14 mouse cellular contexts compared by ENCODE assay signal in genomic region chr8:110663015-110663742, GRCm38 (mm10). TPM values are rescaled to one million over a fixed set of nuclear protein-coding genes. Genes with fewer than 3 reads are reported as not detected.
A peak's percentile ranks its signal among the peaks of the same experiment; 100 is the strongest.
DNase-seq lines count a peak whose midpoint lies in the region; ATAC-seq and TF ChIP-seq lines count a peak whose summit lies in the region.
"Had no signal": no experiment of that assay in that cellular context is flagged by ENCODE, and none has a peak within 500 bp of the region (broad histone marks: within the 10 kb centered on the region; RNA-seq: fewer than 3 reads in every experiment).

No protein-coding gene starts in this region.

- peak overlapping the region; percentile 77 for H3K27ac ChIP-seq in midbrain, embryonic 12.5 days (replicated peaks)
- H3K27ac ChIP-seq in midbrain, embryonic 10.5 days (replicated peaks), result no peak overlapping the region
- peak overlapping the region; percentile 91 for H3K27ac ChIP-seq in forebrain, postnatal 0 days (ENCODE audit: low read depth, low read length)
- peak overlapping the region; percentile 72 for H3K27ac ChIP-seq in neural tube, embryonic 14.5 days (ENCODE audit: low read depth, low read length)
- H3K27ac ChIP-seq in kidney, embryonic 15.5 days, result no peak overlapping the region
- H3K27ac ChIP-seq: heart, embryonic 15.5 days; limb, embryonic 12.5 days; stomach, postnatal 0 days had no signal

- H3K27me3 ChIP-seq in midbrain, embryonic 12.5 days, result no peaks in the 10 kb centered on the region
- H3K27me3 ChIP-seq in midbrain, embryonic 10.5 days (ENCODE audit: low read depth, poor library complexity, severe bottlenecking), result no peaks in the 10 kb centered on the region
- H3K27me3 ChIP-seq in forebrain, postnatal 0 days (ENCODE audit: insufficient read depth, low read length), result no peaks in the 10 kb centered on the region
- H3K27me3 ChIP-seq in neural tube, embryonic 14.5 days (ENCODE audit: control insufficient read depth, insufficient read depth, low read length), result no peaks in the 10 kb centered on the region
- no peaks in the 10 kb centered on the region for H3K27me3 ChIP-seq in kidney, embryonic 15.5 days
- H3K27me3 ChIP-seq: heart, embryonic 15.5 days; limb, embryonic 12.5 days had no signal

- H3K4me3 ChIP-seq in midbrain, embryonic 12.5 days, result no peak overlapping the region
- no peak overlapping the region for H3K4me3 ChIP-seq in midbrain, embryonic 10.5 days
- H3K4me3 ChIP-seq in forebrain, postnatal 0 days (ENCODE audit: low read depth, low read length), result no peak overlapping the region
- no peak overlapping the region for H3K4me3 ChIP-seq in neural tube, embryonic 14.5 days (ENCODE audit: low read depth, low read length)
- H3K4me3 ChIP-seq in kidney, embryonic 15.5 days (replicated peaks), result no peak overlapping the region
- H3K4me3 ChIP-seq: heart, embryonic 15.5 days; limb, embryonic 12.5 days had no signal

- ATAC-seq in midbrain, embryonic 12.5 days (ENCODE audit: low FRiP score, low read depth), result no peak
- peak; percentile 21; the same call in 1 of the 2 replicates for ATAC-seq in forebrain, postnatal 0 days
- ATAC-seq in neural tube, embryonic 14.5 days (ENCODE audit: low read depth), result no peak
- no peak for ATAC-seq in kidney, embryonic 15.5 days (replicated peaks; ENCODE audit: low FRiP score)
- ATAC-seq: intestine, embryonic 16.5 days; liver, postnatal 0 days had no signal

- no peak overlapping the region for H3K4me2 ChIP-seq in midbrain, embryonic 12.5 days (replicated peaks)
- H3K4me2 ChIP-seq in forebrain, postnatal 0 days (ENCODE audit: low read depth), result no peak overlapping the region
- H3K4me2 ChIP-seq in neural tube, embryonic 14.5 days (ENCODE audit: low read depth, low read length), result no peak overlapping the region
- H3K4me2 ChIP-seq in kidney, embryonic 15.5 days, result no peak overlapping the region
- H3K4me2 ChIP-seq: heart, embryonic 15.5 days; limb, embryonic 12.5 days had no signal

- H3K36me3 ChIP-seq in midbrain, embryonic 12.5 days, result peaks cover 11% of the 10 kb centered on the region
- peaks cover 23% of the 10 kb centered on the region for H3K36me3 ChIP-seq in midbrain, embryonic 10.5 days
- peaks cover 13% of the 10 kb centered on the region; the same call in 1 of the 2 replicates for H3K36me3 ChIP-seq in forebrain, postnatal 0 days (ENCODE audit: insufficient read depth)
- H3K36me3 ChIP-seq in neural tube, embryonic 14.5 days (ENCODE audit: control insufficient read depth, insufficient read depth, low read length), result no peaks in the 10 kb centered on the region
- H3K36me3 ChIP-seq in kidney, embryonic 15.5 days, result peaks cover 22% of the 10 kb centered on the region
- H3K36me3 ChIP-seq: heart, embryonic 15.5 days had no signal

- 77% methylated on average over 6 of the region's 6 CpGs for WGBS in midbrain, embryonic 12.5 days
- 86% methylated on average over 6 of the region's 6 CpGs for WGBS in midbrain, embryonic 10.5 days
- 59% methylated on average over 6 of the region's 6 CpGs for WGBS in forebrain, postnatal 0 days
- WGBS in neural tube, embryonic 14.5 days, result 81% methylated on average over 6 of the region's 6 CpGs
- WGBS in kidney, embryonic 15.5 days, result 84% methylated on average over 6 of the region's 6 CpGs

- H3K4me1 ChIP-seq in midbrain, embryonic 12.5 days, result peaks cover 19% of the 10 kb centered on the region
- H3K4me1 ChIP-seq in midbrain, embryonic 10.5 days, result peaks cover 13% of the 10 kb centered on the region
- H3K4me1 ChIP-seq in forebrain, postnatal 0 days (ENCODE audit: insufficient read depth), result peaks cover 22% of the 10 kb centered on the region
- peaks cover 17% of the 10 kb centered on the region for H3K4me1 ChIP-seq in neural tube, embryonic 14.5 days (ENCODE audit: control insufficient read depth, insufficient read depth, low read length)
- peaks cover 19% of the 10 kb centered on the region for H3K4me1 ChIP-seq in kidney, embryonic 15.5 days

- H3K9ac ChIP-seq in midbrain, embryonic 12.5 days (replicated peaks), result no peak overlapping the region
- H3K9ac ChIP-seq in forebrain, postnatal 0 days, result peak overlapping the region; percentile 15; the same call in 1 of the 2 replicates
- H3K9ac ChIP-seq in neural tube, embryonic 14.5 days (replicated peaks; ENCODE audit: low read depth, low read length), result no peak overlapping the region
- no peak overlapping the region for H3K9ac ChIP-seq in kidney, embryonic 15.5 days
- H3K9ac ChIP-seq: heart, embryonic 15.5 days; limb, embryonic 12.5 days; liver, postnatal 0 days had no signal

- no peak for TF ChIP-seq CTCF in forebrain, postnatal 0 days (IDR thresholded peaks at IDR 0.05; ENCODE audit: low read depth)

- peak; percentile 60 for DNase-seq in cerebellum, adult 11-12 months
- no peak for DNase-seq in cerebellum, adult 8-10 months
- no peak for DNase-seq in midbrain, embryonic 10.5 days (ENCODE audit: low spot score)
- DNase-seq in forebrain, postnatal 0 days, result peak; percentile 38
- no peak for DNase-seq in left cerebral cortex, adult 8-10 months (ENCODE audit: low spot score in 2 of 2)
- DNase-seq: adrenal gland, postnatal 36 days; liver, postnatal 0 days had no signal

- H3K9me3 ChIP-seq in midbrain, embryonic 12.5 days, result no peaks in the 10 kb centered on the region
- no peaks in the 10 kb centered on the region for H3K9me3 ChIP-seq in midbrain, embryonic 10.5 days (replicated peaks)
- H3K9me3 ChIP-seq in forebrain, postnatal 0 days (ENCODE audit: low read length), result no peaks in the 10 kb centered on the region
- H3K9me3 ChIP-seq in neural tube, embryonic 14.5 days (ENCODE audit: control insufficient read depth, low read length), result no peaks in the 10 kb centered on the region
- H3K9me3 ChIP-seq in kidney, embryonic 15.5 days (replicated peaks), result no peaks in the 10 kb centered on the region
- H3K9me3 ChIP-seq: heart, embryonic 15.5 days; limb, embryonic 12.5 days had no signal

RNA-seq across cellular contexts. Expression of gene Vac14, which starts 44.8 kb away (rescaled TPM):
- polyA plus RNA-seq in midbrain, embryonic 12.5 days (2016; fragmentation: Nextera tagmentation; extraction: Ambion mirVana), result 31.8 and 32.3 TPM in 2 replicates
- polyA plus RNA-seq in midbrain, embryonic 10.5 days (2016; fragmentation: Nextera tagmentation; extraction: Ambion mirVana), result 27.7 and 28.1 TPM in 2 replicates
- total RNA-seq in forebrain, postnatal 0 days (2014; rRNA removed), result 30.6 and 36.1 TPM in 2 replicates
- 27.6 and 28.1 TPM in 2 replicates for polyA plus RNA-seq in forebrain, postnatal 0 days (2015; fragmentation: Nextera tagmentation; extraction: Ambion mirVana)
- polyA plus RNA-seq in neural tube, embryonic 14.5 days (2014; fragmentation: Nextera tagmentation; extraction: Ambion mirVana), result 31.1 and 31.6 TPM in 2 replicates
- polyA plus RNA-seq in kidney, embryonic 15.5 days (2015; fragmentation: Nextera tagmentation; extraction: Ambion mirVana), result 22.2 and 23.3 TPM in 2 replicates
- total RNA-seq in left cerebral cortex, adult 8-10 months (2022), result 10 to 100 TPM; 29.2 to 30.7 (median 30.4) TPM

RNA-seq across cellular contexts. Expression of gene Mtss1l, which starts 58.1 kb away (rescaled TPM):
- 10.5 and 10.6 TPM in 2 replicates for polyA plus RNA-seq in midbrain, embryonic 12.5 days (2016; fragmentation: Nextera tagmentation; extraction: Ambion mirVana)
- polyA plus RNA-seq in midbrain, embryonic 10.5 days (2016; fragmentation: Nextera tagmentation; extraction: Ambion mirVana), result 4.9 and 5.0 TPM in 2 replicates
- total RNA-seq in forebrain, postnatal 0 days (2014; rRNA removed), result 55.2 and 71.1 TPM in 2 replicates
- polyA plus RNA-seq in forebrain, postnatal 0 days (2015; fragmentation: Nextera tagmentation; extraction: Ambion mirVana), result 42.2 and 49.0 TPM in 2 replicates
- polyA plus RNA-seq in neural tube, embryonic 14.5 days (2014; fragmentation: Nextera tagmentation; extraction: Ambion mirVana), result 23.9 and 24.9 TPM in 2 replicates
- 8.3 and 8.4 TPM in 2 replicates for polyA plus RNA-seq in kidney, embryonic 15.5 days (2015; fragmentation: Nextera tagmentation; extraction: Ambion mirVana)
- total RNA-seq in left cerebral cortex, adult 8-10 months (2022), result 100 to 1,000 TPM; 206 to 236 (median 215) TPM

Comparison
In these comparisons a context has a peak if more than half of its experiments do, and no peak if none do; other contexts are left out.
1. DNase-seq: peak in cerebellum, adult 11-12 months (single experiment) and forebrain, postnatal 0 days (single experiment); none in cerebellum, adult 8-10 months (single experiment), midbrain, embryonic 10.5 days (single experiment) and left cerebral cortex, adult 8-10 months (0 of 2).
2. H3K27ac ChIP-seq: peak in midbrain, embryonic 12.5 days (single experiment), forebrain, postnatal 0 days (single experiment) and neural tube, embryonic 14.5 days (single experiment); none in midbrain, embryonic 10.5 days (single experiment) and kidney, embryonic 15.5 days (single experiment).